Mouse (Mus musculus) frontal cortex, adult 2 months (tissue): ENCODE measurements around the gene Tet3. TPM values are rescaled to one million over a fixed set of nuclear protein-coding genes. Genes with fewer than 3 reads are reported as not detected.
A peak's percentile ranks its signal among the peaks of the same experiment; 100 is the strongest.
"Not testable (repeated sequence)": the region's sequence is repeated elsewhere in the genome, so short reads cannot be mapped to it uniquely, and the experiment has no call there.

Source experiments
- DNase-seq, 2 experiments: peaks; one replicate each; pipeline ENCODE4 v3.0.0; 2022; ENCODE audit warnings: low spot score in 1 of 2; ENCODE audit errors: extremely low spot score in 1 of 2
- polyA plus RNA-seq: library from polyadenylated mRNA; depleted of rRNA; stranded (reverse); fragments of >200 nt; gene quantifications from 2 replicates; pipeline ENCODE4 v1.2.3, GENCODE M21; 2012; rRNA removed

Tet3 gene
- polyA plus RNA-seq, 1 experiment = 18.9 TPM

DNA sequence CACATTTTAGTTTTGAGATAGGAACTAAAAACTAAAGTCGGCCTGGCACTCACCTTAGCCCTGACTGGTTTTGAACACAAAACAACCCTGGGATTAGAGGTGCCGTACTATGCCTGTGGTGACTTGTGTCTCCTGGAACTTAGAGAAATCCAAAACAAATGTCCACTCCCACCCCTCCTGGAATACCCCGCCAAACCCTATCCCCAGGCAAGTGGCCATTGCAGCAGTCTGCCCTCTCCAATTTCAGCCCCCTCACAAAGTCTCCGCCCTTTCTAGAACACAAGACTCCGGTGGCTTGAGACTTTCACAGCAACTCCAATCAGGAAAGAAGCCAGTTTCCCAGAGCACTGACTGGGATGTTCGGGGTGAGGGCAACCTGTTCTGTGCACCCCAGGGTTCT, 110.0 kb downstream of the Tet3 start, which contains the start of gene Bola3:
TSS of gene Bola3 (plus strand) at position 275 of the 400 bp plus-strand sequence.
- no peak for DNase-seq

DNA sequence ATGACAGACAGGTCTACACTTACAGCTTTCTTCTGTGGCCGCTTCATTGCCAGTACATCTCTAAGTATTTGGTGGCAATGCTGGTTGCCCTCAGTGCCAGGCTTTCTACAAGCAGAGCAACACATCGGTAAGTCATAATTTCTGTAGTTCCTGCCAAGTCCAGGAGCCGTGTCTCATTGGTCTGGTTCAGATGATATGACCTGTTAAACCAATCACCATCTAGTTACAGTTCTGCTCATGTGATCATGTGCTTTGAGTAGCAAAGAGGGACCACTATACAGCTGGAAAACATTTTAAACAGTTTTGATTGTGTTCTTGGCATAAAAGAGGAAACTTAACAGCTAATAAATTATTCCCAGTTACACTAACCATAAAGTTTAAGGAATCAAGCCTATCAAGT, 111.0 kb downstream of the Tet3 start:
- no peak for DNase-seq

DNA sequence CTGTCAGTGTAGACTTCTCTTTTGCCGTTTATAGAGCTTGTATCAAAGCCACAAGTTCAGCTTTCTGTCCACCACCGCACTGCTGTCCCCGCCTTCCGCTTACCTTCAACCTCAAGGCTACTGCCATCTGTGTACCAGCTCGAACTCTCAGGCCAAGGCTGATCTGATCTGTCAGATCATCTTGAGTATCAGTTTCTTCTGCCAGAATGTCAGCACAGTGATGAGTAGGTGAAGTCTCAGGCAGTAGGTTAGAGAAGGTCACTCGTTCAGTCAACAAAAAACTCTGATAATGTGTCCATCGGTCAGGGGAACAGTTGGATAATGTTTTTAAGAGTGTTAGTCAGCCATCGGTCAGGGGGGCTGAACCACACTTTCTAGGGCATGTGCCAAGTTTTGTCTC, 113.6 kb downstream of the Tet3 start:
- not testable (repeated sequence) for DNase-seq

DNA sequence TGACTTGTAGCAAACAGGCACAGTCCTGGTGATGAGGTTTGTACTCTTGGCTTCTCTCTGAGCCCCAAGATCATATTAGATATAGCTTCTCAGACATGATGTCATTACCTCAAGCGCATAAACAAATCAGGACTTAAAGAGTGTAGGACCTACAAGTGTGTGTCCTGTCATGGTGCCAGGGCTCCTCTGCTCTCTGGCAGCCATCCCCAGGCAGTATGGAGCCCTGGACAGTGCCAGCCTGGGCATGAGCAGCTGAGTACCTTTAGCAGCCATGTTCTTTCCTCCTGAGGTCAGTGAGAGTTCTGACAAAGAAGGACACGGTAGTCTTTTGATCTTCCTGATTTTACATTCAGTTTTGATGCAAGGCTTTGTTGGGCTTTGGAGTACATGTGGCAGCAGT, 115.9 kb downstream of the Tet3 start:
- DNase-seq = no peak

DNA sequence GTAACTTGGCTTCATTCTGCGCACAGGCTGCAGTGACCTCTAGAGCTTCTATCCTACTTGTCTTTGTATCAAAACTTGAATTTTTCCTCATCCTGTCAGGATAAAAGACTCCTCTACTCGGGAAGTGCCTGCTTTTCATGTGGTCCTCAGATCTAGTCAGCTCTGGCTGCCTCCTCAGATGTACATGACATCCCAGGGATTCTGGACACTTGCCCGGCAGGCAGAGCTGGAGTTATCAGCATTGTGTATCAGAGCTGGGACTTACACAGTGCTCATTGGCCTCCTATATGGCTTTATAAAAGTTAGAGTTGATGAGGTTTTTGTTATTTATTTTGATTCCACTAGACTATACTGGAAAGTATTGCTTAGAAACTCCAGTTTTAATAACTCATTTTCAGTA, 117.5 kb downstream of the Tet3 start:
- no peak for DNase-seq

DNA sequence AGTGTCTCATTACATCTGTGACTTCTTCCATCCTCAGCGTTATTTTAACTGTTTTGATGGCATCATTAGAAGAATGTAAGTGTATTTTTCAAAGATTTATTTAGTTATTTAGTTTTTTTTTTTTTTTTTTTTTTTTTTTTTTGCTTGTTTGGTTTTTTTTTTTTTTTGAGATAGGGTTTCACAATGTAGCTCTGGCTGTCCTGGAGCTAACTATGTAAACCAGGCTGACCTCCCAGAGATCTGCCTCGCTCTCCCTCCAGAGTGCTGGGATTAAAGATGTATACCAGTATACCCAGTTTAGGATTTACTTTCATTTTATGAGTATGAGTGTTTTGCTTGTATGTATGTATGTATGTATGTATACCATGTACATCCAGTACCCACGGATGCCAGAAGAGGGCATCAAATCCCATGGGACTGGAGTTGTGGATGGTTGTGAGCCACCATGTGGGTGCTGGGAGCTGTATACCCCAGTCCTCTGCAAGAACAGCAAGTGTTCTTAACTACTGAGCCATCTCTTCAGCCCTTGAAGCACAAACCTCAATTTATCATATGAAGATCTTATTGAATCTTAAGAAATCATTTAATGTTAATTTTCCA, 131.2 kb downstream of the Tet3 start:
- no peak for DNase-seq

DNA sequence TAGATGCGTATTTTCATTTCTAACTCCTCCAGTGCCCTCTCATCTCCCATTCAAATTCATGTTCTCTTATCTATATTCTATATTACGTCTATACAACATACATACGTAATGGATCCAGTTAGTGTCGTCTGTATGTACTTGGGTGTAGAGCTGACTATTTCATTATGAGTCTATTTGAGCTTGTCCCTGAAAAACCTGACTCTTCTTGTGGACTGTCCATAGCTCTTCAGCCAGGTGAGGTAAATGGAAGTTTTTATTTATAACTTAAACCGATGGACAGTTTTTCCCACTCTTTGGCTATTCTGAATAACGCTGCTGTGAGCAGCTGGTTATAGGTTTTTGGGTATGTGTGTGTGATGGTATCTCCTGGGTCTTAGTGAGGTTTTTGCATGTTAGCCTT, 132.1 kb downstream of the Tet3 start:
- DNase-seq = no peak

DNA sequence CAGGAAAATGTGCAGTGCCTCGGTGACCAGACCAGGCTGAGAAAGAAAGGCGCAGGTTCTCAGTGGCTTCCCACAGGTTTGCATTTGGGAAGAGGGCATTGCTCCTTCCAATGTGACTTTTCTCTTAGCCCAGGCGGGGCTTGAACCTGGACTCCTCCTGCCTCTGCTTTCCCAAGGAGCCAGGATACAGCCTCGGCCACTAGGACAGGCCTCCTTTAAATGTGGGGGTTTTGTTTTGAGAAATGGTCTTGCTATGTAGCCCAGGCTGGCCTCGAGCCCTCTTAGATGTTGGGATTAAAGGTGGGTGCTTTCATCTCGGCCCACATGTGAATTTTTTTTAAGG, 132.5 kb downstream of the Tet3 start:
- no peak for DNase-seq

DNA sequence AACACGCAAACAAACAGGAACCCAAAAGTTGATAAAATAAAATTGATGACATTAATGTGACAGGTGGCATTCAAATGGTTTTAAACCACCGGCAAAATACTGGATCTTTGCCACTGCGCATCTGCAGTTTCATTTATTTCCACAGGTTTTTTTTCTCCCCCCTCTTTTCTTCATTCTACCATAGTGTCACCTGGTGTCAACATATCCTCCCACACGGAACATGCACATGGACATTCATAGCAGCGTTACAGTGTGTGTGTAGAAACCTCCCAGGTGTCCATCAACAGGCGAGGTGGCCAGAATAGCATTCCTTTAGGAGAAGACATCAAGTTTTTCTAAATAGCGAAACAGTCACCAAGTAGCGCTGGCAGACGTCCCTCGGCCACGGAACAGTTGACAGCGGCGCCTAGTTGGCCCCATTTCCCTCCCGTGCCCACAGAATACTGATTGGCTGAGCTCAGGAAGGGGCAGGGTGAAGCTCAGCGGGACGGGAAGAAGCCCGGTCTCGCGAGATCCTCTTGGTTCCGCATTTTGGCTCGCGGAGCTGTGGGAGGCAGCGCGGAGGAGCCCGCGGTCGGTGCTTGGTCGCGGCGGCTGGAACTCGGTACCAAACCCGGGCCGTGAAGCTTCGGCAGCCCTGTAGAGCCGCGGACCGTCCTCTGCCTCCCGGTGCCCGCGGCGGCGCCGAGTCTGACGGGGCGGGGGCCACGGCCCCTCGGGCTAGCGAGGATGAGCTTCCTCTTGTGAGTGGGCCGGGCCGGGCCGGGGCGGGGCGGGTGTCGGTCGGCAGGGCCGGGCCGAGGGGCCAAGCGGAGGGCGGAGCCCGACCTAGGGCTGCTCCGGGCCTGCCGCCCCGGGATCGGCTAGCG, 133.1 kb downstream of the Tet3 start, which contains the start of the genes Mthfd2 and Mob1a:
TSS of gene Mthfd2 (minus strand) at position 384 of the 869 bp plus-strand sequence.
TSS of gene Mob1a (plus strand) at position 492 of the 869 bp plus-strand sequence.
- peak; percentile 92 to 95 for DNase-seq

DNA sequence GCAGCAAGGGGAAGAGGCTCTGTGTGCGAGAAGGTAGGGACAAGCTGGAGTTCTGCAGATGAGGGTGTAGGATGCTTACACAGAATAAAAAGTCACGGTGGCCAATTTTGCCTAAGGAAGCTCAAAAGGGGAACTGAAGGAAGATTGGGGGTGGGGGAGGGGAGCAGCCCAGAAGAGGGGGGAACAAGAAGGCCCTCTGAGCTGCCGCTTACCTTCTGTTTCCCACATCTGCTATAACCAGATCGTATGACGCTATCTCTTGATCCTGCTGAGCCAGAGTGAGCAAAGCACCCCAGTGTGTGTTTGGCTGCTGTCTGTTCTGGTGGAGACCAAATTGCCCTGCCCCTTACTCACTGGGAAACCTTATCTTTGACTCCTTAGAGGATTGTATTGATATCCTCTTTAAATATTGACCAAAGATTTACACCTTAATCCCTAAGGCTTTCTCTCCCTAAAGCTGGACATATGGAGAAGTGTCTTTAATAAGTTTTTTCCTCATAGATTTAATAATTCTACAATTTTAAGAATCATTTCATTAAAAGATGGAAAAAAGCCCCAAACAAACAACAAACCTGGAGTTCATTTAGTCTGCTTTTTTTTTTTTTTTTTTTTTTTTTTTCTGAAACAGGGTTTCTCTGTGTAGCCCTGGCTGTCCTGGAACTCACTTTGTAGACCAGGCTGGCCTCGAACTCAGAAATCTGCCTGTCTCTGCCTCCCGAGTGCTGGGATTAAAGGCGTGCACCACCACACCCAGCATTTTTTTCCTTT, 135.0 kb downstream of the Tet3 start:
- no peak for DNase-seq

DNA sequence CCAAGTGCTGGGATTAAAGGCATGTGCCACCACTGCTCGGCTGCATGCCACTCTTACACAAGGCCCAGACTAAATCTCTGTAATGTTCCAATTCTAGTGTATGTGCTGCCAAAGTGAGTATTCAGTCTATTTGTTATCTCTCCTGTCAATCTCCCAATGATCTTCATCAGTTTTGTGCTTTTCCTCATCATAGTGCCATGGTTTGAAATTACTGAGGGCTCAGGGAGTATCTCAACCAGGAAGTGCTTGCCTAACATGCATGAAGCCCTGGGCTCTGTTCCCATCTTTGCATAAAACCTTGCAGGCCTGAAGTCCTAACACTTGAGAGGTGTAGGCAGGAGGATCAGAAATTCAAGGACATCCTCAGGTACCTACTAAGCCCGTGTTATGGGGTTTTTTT, 136.1 kb downstream of the Tet3 start:
- no peak for DNase-seq

DNA sequence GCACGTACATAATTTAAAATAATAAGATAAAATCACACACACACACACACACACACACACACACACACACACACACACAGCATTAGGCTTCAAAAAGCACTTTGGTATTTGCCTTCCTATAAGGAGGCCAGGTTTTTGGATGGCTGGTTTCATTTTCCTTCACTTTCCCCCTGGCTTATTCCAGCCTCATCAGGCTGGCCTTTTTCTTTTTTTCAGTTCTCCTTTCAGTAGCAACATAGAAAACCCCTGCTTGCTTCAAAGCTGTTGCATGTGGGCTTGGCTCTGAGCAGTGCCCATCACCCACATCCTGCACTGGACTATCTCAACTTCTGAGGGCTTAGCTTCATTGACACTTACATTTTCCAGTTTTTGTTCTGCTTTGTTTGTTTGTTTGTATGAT, 137.0 kb downstream of the Tet3 start:
- no peak for DNase-seq

DNA sequence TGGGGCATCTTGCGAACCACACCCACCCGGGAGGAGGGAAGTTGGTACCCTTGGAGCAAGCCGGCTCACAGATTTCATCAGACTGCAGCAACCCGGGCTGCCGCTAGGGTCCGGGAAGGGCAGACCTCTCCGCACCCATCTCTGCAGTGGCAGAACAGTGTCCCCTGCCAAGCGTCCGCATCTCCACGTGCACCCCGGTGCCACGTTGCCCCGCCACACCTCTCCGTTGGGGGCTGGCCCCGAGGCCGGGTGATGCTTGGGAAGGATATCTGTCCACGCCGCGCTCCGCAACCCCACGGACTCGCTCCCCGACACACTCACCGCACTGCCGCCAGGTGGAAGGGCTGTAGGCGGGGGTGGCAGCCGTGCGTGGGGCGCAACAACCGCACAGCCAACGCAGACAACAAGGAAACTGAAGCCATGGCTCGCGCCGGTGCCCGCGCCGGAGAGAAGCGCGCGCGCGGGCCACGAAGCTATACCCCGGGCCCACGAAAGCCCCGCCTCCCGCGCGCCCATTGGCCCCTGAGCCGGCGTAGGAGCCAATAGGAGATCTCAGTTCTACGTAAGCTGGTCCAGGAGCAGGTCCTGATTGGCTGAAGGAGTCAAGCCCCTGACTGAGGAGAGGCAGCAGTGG, 141.7 kb downstream of the Tet3 start:
- DNase-seq = peak; percentile 84 to 94

DNA sequence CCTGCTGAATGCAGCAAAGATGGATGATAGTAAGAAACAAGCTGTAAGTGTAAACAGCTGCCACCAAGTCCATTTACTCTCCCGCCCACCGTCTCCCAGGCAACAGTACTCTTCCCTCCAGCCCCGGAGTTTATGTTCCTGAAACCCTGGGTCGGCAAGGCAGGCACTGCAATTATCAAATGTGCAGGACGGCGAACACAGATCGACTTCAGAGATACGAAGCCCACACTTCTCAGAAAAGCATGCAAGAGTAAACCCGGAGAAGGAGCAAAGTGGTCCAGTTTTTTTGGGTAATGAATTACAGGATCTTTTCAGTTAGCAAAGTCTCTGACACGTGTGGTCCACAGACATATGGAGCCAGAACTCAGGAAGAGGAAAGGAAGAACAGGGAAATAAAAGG, 142.9 kb downstream of the Tet3 start:
- DNase-seq = peak in 1 of 2 experiments; percentile 20

DNA sequence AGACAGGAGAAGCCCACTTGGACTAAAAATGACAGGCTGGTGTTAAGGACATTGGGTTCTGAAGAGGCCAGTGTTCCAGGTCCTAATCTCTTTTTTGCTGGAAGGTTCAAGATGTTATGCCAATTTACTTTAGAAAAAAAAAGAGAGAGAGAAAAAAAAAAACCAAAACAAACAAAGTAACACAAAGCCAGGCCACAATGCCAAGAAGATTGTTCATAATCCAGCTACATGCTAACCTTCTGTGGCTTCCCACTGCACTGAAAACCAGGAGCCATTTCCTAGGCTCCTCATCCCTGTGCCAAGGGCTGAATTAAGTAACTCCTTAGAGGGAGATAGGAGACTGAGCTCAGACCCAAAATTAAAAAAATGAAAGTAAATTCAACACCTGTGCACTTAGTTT, 143.6 kb downstream of the Tet3 start:
- DNase-seq = no peak

DNA sequence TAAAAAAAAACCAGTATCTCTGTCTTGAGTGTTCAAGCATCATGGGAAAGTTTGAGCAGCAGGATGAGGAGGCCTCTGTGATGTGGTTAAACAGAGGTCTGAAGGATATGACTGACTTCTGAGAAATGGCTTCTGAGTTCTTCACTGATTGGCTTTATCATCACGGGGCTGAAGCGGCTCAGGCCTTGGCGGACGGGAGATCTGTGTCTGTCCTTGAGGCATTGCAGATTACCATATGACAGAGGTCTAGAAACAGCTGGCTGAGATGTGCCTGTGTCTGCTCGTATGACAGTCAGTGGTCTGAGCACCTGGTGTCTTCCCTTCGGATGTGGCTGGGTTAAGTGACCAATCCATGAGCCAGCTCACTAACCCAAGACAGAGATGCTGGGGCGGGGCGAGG, 146.4 kb downstream of the Tet3 start:
- DNase-seq = no peak

Other genes starting within 250 kb of the Tet3 start
- 0.04 and 0.21 TPM in 2 replicates for gene Slc4a5, start 239.3 kb downstream of the Tet3 start, polyA plus RNA-seq
- gene Mthfd2, start 133.2 kb downstream of the Tet3 start, polyA plus RNA-seq = 6.3 and 6.9 TPM in 2 replicates
- 16.3 and 19.2 TPM in 2 replicates for gene Mob1a, start 133.1 kb downstream of the Tet3 start, polyA plus RNA-seq
- gene Bola3, start 109.9 kb downstream of the Tet3 start, polyA plus RNA-seq = 41.8 and 73.9 TPM in 2 replicates
- gene Dguok, start 47.9 kb upstream of the Tet3 start, polyA plus RNA-seq = 48.0 and 64.1 TPM in 2 replicates
- 0.76 and 1.7 TPM in 2 replicates for gene Actg2, start 77.2 kb upstream of the Tet3 start, polyA plus RNA-seq
- 34.6 and 38.7 TPM in 2 replicates for gene Stambp, start 113.6 kb upstream of the Tet3 start, polyA plus RNA-seq
- not detected in 2 replicates for gene Clec4f, start 197.1 kb upstream of the Tet3 start, polyA plus RNA-seq
- gene Cd207, start 218.8 kb upstream of the Tet3 start, polyA plus RNA-seq = 0.06 TPM in 1 of 2 replicates, not detected in the other